Mouse (Mus musculus) lung, postnatal 4 days (tissue): ENCODE results near the gene Tubb2b.
"Not testable (repeated sequence)": the region's sequence is repeated elsewhere in the genome, so short reads cannot be mapped to it uniquely, and the experiment has no call there.

ENCODE experiments used
- DNase-seq, 2 experiments: peaks; one replicate each; pipeline ENCODE4 v3.0.0; 2021

The Tubb2b gene

DNA sequence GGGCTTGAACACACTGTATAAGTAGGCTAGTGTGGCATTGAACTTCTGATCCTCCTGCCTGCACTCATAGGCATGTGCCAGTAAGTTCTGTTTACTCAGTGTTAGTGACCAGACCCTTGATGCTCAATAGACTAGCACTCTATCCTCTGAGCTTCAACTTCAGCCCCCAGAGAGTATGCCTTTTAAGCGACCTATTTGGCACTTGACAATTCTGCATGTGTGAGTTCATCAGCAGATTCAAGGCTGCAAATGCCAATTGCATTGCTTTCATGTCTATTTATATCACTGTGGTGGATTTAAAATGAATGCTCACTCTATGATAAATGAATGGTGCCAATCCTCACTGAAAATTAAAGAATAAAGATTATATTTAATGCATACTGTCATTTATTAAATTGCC, 24.9 kb downstream of the Tubb2b start:
- DNase-seq: no peak

DNA sequence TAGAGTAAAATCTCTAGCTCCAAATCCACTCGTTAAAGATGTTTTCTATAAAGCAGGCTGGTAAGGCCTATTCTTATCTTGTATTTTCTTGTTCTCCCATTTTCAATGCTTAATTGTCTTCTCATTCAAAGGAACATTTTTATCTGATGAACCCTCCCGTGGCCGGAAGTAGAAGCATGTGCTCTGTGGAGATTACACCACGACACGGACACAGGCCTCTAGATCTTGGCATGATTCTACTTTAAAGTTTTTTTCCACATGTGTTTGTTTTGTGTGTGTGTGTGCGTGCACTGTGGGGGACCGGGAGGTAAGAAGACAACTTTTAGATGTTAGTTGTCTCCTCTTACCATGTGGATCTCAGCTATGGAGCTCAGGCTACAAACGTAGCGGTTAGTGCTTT, 28.4 kb downstream of the Tubb2b start:
- no peak for DNase-seq

DNA sequence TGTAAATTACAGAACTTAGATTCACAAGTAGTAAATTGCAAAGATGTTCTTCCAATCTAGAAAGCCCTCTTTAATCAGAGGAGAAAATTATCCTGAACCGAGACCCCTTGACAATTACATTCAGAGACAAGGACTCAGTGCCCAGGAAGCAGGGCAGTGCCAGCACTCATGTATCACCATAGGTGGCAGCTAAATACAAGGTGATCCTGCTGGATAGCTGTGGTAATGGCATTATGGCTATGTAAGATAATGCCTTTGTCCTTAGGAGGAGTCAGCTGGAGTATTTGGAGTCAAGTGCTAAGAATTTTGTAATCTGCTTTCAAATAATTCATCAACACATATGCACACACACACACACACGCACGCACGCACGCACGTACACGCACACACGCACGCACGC, 29.0 kb downstream of the Tubb2b start:
- no peak for DNase-seq

DNA sequence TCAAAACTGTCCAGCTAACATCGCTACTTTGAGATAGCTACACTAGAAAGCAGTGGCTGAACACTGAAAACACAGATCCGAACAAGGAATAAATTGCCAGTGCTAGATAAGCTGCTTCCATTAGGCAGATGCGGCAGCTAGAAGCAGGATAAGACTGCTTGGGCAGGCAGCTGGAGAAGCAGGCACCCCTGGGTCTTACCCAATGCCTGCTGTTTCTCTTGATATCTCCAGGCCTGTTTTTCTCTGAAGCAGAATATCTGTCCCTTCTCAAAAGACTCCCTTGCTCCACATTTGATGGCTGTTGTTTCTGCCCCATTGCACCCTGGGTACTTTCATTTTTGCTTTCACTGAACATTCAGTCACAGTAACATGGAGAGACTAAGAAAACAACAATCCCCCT, 29.5 kb downstream of the Tubb2b start:
- DNase-seq: no peak

DNA sequence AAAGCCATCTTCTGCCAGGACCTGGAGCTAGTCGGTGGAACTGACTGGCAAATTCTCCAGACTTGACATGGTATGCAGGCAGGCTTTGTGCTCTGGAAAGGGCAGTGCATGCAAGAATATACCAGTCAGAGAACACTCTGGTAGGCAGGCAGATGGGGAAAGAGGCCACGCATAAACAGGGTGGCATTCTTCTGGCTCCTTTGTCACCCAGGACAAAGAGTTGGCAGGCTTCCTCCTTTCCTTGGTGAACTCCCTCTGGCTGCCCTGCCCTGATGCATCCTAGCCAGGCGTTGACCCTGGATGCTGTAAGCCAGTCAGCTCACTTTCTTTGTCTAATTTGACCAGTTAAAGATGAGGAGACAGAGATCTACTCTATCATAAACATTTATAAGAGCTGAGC, 33.2 kb downstream of the Tubb2b start:
- peak in 1 of 2 experiments; percentile 38 for DNase-seq

DNA sequence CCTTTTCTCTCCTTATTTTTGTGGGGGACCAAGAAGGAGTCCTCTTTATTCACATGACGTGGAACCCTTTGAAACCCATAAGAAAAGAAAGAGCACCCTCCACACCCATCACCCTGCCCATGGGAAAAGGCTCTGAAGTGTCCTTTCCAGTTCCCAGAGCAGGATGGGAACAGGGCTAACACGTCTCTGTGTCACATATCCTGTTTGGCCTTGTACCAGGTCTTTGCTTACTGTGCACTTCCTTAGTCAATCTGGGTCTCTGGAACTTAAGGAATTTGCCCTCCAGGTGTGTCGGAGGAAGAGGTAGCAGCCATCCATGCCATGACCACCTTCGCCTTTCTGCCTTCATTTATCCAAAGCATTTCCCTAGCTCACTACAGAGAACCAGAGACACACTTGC, 33.8 kb downstream of the Tubb2b start:
- peak in 1 of 2 experiments; percentile 27 for DNase-seq

DNA sequence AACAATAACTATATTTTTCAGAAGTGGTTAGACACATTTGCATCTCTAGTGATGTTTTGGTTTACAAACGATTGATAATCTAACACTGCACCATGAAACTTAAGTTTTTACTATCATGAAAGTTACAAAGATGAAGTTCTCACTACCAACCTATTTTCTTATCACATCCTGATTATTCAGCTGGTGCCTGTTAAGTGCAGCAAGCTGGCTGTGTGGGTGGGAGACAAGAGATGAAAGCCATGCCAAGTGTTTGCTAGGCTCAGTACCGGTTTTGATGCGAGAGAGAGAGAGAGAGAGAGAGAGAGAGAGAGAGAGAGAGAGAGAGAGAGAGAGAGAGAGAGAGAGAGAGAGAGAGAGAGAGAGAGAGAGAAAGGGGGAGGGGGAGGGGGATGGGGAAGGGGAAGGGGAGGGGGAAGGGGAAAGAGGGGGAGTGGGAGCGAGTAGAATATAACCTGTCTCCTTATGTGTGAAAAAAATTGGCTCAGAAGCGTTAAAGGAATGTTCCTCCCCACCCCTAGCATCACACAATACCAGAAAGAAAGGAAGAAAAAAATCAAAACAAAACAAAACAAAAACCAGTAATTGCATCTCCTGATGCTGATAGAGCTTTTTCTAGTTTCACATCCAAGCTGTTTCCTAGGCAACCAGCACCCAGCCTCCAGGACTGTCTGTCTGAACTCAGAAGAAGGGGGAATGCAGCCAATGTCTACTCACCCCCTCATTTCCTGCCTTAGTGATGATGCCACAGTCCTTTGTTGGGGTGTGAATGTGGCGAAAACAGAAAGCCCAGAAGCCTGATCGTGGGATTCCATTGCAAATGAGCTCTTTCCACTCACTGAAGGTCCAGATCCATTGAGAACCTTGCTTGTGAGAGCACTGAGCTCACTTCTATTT, 34.5 kb downstream of the Tubb2b start:
- DNase-seq: peak in 1 of 2 experiments; percentile 25

DNA sequence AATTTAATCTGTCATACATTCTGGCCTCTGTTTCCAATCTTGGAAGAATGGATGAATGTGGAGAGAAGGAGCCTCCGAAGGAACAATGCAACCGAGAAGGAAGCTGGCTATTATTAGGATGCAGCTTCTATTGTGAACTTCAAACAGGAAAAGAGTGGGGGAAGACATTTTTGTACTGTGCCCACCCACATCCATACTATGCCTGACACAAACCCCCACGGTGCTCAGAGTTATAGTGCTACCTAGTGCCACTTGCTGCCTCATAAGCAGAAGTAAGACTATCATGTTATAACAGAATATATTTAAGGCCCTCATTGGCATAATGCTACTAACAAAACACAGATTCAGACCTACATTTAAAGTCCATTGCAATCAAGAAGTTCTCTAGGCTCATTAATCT, 40.9 kb downstream of the Tubb2b start:
- no peak for DNase-seq

DNA sequence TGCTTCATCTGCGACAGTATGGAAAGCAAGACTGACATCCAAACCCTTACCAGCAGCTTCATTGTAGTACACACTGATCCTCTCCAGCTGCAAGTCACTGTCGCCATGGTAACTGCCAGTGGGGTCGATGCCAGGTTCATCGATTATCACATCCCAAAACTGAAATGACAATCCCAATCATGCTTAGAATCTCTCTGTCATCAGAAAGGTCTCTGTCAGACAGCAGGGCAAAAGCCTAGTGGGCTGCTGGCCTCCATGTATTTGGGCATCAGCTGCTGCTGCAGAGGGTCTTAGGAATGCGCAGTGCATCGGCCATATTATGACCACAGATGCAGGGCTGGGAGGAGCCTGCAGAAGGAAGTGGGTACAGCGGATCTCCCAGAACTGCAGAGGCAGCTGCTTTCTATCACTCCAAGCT, 41.4 kb downstream of the Tubb2b start:
- no peak for DNase-seq

DNA sequence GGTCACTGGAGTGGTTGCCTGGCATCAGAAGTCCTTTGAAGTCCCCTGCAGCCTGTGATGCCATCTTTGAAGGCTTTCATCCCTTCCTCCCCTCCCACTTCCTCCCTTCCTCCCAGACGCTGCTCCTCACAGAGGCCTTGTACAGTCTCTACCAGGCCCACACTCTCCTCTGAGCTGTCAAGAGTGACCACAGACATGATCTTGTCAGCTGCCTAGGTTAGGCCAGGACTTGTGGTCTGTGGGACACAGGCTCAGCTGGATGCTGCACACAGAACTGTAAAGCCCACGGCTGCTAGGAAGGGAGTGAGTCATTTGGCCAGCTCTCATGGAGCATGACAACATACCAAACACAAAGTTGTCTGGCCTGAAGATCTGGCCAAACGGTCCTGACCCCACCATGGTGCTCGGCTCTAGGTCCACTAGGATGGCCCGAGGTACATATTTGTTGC, 42.0 kb downstream of the Tubb2b start:
- DNase-seq: not testable (repeated sequence)

DNA sequence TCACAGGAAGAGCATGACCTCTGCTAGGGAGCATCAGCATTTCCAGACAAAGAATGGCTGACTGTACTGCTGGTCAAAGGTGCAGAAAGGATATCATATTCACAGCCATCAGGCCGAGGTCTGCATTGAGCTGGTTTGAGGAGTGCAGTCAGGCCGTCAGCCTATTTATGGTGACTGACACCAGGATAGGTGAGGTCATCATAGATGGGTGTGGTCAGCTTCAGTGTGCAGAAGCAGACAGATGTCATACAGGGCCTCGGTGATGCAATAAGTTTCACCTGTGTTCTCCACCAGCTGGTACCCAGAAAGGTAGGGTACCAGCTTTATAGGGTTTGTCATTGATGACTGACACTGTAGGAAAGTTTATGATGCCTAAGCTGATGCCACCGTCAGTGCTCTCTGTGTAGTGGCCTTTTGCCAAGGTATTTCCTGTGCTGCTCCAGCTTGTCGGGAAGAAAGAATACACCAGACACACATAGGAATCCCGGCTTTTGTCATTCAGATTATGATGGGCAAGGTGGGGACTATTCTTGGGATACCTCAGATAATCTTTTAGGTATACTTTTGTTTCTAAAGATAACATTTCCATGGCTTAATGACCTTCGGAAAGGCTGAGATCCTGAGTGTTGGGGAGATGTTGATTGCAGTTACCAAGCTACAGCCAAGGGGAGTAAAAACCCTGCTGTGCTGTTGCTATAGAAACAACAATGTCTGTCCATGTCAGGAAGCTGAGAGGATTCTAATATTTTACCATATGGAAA, 43.0 kb downstream of the Tubb2b start:
- DNase-seq: no peak

DNA sequence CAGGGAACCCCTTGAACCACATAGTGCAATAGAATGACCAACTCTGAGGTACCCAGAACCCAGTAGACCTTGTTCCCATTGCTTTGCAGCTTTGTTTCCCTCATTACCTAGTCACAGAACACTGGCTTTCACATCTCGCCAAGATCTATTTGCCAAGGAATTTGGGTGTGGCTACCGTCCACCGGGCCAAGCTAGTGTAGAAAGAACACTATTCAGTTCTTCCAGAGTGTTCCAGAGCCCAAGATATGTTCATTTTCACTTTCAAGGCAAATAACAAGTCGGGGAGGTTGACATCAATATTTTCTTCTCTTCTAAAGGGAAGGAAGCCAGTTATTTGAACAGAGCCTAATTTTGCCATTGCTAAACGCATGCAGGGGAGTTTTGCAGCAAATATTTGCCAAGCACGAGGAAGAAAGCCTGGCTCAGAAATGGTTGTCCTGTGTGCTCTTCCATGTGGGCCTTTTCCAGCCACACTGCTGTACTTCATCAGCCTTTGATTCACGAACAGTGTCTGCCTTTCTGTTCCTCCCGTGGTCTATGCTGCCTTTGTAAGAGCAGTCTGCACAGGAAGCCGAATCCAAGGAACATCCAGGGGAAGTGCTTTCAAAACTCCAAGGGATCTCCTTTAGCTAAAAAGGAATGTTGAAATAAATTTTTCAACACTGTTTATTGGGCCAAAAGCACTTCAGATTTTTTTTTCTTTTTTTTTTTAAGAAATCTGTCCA, 46.1 kb downstream of the Tubb2b start:
- peak in 1 of 2 experiments; percentile 28 for DNase-seq

DNA sequence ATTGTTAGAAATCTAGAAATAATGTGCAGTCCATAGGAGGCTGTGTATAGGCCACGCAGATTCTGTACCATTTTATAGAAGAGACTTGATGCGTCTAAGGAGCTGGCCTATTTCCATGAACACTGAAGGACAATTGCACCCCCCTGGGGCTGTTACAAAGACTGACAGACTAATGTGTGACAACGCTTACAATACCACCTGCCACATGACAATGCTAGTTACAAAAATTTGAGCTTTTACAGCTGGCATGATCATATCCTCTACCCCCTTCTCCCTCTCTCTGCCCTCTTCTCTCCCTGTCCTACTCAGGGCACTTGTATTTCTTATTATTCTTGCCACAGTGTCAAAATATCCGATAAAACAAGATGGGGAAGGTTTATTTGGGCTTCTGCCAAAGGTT, 48.3 kb downstream of the Tubb2b start:
- DNase-seq: no peak

DNA sequence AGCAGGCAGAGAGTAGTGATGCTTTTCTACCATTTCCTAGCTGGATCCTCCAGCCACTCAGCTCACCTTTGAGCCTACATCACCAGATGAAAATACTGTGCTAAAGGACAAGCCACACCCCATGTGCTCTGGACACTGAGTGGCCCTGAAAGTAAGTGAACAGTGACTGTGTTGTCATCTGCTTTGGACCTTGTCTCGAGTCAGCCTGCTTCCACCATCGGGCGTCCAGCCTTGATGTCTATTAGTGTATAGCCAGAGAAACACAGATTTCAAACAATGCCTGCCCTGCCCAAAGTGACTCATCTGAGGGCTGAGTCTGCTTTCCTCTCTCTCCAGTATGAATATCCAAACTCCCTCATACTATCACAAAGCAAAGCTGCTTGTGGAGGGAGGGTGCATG, 50.5 kb downstream of the Tubb2b start:
- no peak for DNase-seq

DNA sequence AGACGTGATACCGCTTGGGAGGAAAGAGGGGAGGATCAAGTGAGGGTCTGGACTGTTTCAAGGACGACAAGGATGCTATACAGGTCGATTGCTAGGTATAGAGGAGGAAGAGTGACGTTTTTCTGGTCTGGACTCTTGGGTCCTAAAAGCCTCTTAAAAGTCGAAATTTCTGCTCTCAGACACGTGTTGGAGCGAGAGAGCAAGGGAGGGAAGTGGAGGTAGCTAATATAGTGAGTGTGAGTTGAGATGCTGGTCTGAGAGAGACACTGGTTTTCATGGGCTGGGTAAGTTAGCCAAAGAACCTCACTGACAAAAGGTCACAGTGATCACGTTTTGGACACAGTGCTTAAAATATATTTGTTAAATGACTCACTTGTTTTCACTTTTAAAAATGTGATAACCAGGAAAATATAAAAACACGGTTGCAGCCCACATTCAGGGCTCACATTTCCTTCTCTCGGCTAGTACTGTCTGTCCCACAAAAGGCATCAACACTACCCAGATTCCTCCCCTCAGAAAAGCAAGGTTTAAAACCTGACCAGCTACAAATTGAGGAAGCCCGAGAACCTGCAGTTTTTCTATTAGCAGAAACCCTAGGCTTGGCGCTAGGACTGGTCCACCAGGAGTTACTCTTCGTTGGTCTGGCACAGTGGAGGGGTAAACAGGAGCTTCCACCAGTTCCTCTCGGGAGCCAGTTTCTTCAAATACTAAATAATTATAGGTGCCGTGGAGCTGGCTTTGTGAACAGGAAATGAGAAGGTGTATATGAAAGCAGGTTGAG, 51.6 kb downstream of the Tubb2b start:
- no peak for DNase-seq

DNA sequence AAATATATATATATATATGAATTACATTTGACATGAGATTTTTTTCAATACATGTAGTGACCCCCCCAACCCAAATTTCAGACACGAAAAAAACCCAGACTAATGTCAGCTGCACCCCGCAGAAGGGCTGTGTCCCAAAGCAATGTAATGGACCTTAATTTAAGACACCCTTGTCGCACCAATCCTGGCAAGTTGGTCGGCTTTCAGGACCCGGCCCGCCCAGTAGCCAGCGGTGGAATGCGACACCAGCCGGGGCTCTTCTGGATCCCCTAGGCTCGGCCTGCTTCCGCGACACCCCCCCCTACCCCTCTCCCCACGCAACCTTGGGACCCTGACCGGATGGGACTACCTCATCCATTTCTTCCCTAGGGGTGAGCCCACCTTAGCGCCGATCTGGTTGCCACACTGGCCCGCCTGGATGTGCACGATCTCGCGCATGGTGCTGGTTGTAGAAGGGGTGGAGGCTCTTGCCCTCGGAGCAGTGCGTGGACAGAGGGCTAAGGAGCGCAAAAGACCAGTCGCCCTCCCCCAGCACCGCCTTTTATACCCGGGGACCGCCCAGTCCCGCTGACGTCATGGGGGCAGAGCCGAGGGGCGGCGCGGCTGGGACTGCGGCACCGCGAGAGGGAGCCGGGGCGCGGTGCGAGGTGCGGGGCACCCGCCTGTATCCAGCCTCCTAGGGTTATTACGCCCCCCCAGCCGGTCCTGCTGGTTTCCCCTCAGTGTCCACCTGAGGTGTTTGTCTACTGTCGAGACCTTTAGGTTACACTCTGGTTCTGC, 52.6 kb downstream of the Tubb2b start, which contains the start of gene Tubb2a:
Gene Tubb2a (minus strand): TSS at position 516 of the 780 bp plus-strand sequence.
- DNase-seq: peak; percentile 95 to 97
